ENCODE assay signal across 8 mouse cellular contexts in the genomic region with DNA sequence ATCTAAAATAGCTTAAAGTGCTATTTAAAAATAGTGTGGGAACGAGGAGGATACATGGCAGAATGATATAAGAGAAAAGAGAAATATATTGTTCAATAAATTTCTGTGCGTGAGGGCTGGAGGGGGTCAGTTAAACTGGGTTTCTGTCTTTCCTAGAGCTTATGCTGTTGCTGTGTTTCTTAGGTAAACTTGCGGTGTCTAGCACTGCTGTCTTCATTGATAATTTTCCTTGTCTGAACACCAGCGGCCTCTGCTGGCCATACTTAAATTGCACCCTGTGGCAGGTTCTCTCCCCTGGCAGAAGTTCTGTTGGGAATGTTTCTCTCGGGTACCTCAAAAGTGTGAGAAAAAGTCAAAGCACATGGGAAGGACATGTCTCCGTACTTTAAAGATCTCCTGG. TPM values are rescaled to one million over a fixed set of nuclear protein-coding genes. Genes with fewer than 3 reads are reported as not detected.
DNase-seq lines count a peak whose midpoint lies in the region; ATAC-seq and TF ChIP-seq lines count a peak whose summit lies in the region.

No protein-coding gene starts in this region.

- TF ChIP-seq POLR2A in cortical plate, adult 2 months (IDR thresholded peaks at IDR 0.05; ENCODE audit: extremely low read depth, insufficient read depth, low read length) = no peak

- no peaks in the 10 kb centered on the region for H3K27me3 ChIP-seq in heart, embryonic 10.5 days (ENCODE audit: insufficient read depth, poor library complexity, severe bottlenecking)

- peak; percentile 94 for DNase-seq in heart, adult 11 months
- no peak for DNase-seq in heart, embryonic 10.5 days (ENCODE audit: low spot score)
- DNase-seq in adipocyte (ENCODE audit: low spot score) = peak; percentile 52
- DNase-seq in heart, adult 8-10 months (ENCODE audit: low spot score) = peak; percentile 71
- peak; percentile 52 to 61 for DNase-seq in layer of hippocampus, postnatal 36 days
- peak; percentile 69 to 78 for DNase-seq in spleen, postnatal 14 days (ENCODE audit: low spot score in 2 of 2)

- H3K36me3 ChIP-seq in heart, embryonic 10.5 days = no peaks in the 10 kb centered on the region

- H3K27ac ChIP-seq in heart, embryonic 10.5 days = no peak overlapping the region
- no peak overlapping the region for H3K27ac ChIP-seq in cortical plate, adult 2 months (ENCODE audit: insufficient read depth, low read length)

- no peaks in the 10 kb centered on the region for H3K9me3 ChIP-seq in heart, embryonic 10.5 days

- peak; percentile 76 for TF ChIP-seq CTCF in cortical plate, adult 2 months (IDR thresholded peaks at IDR 0.05; ENCODE audit: extremely low read depth, insufficient read depth, low read length)

- no peak overlapping the region for H3K4me3 ChIP-seq in heart, embryonic 10.5 days
- H3K4me3 ChIP-seq in cortical plate, adult 2 months (ENCODE audit: insufficient read depth, low read length) = no peak overlapping the region

- ATAC-seq in megakaryocyte, adult 5-6 weeks (ENCODE audit: poor library complexity, severe bottlenecking) = peak; percentile 82

- 54% methylated on average over 6 of the region's 6 CpGs for WGBS in heart, embryonic 10.5 days

- H3K4me1 ChIP-seq in heart, embryonic 10.5 days = peaks cover 7% of the 10 kb centered on the region; the same call in 1 of the 2 replicates
- H3K4me1 ChIP-seq in cortical plate, adult 2 months (ENCODE audit: control insufficient read depth, insufficient read depth, low read length) = no peaks in the 10 kb centered on the region

RNA-seq across cellular contexts. Expression of a gene that starts 12.2 kb away (rescaled TPM):
- 26.3 and 26.6 TPM in 2 replicates for polyA plus RNA-seq in heart, embryonic 10.5 days (2016; fragmentation: Nextera tagmentation; extraction: Ambion mirVana)
- 15.7 and 19.5 TPM in 2 replicates for polyA plus RNA-seq in cortical plate, adult 2 months (2012; rRNA removed)
- 10 to 100 TPM; 16.8 to 18.5 (median 17.1) TPM for total RNA-seq in heart, adult 8-10 months (2022)
- 10 to 100 TPM; 41.3 to 48.5 TPM for total RNA-seq in layer of hippocampus, postnatal 36 days (2021)
- 47.7 and 55.9 TPM in 2 replicates for total RNA-seq in megakaryocyte, adult 5-6 weeks (2015)
- total RNA-seq in megakaryocyte, adult 5-6 weeks (2017) = 54.4 and 63.9 TPM in 2 replicates
